Comparison of ENCODE assay signal across 13 mouse cellular contexts in the genomic region with DNA sequence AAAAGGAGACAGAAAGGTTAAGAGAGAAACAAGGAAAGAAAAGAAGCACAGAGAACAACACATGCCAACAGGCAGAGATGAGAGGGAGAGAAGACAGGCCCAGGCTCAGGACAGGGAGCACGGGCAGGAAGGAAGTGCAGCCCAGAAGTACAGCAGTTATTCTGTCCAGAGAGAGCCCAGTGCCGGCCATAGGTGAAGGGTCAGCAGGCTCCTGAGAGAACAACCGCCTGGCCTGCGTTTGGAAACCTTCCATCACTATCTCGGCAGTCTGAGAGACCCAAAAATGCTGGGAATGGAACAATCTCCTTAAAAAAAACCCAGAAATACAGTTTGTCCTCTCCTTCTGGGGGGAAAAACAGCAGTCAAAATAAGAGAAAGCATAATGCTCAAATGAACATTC.
"Had no signal": no experiment of that assay in that cellular context is flagged by ENCODE, and none has a peak within 500 bp of the region (broad histone marks: within the 10 kb centered on the region; RNA-seq: fewer than 3 reads in every experiment).

No protein-coding gene starts in this region.

- ATAC-seq: hindbrain, postnatal 0 days; midbrain, embryonic 16.5 days had no signal

- H3K27me3 ChIP-seq: limb, embryonic 13.5 days; neural tube, embryonic 13.5 days; stomach, embryonic 15.5 days had no signal

- H3K27ac ChIP-seq: hindbrain, postnatal 0 days; limb, embryonic 13.5 days; liver, embryonic 14.5 days; midbrain, embryonic 10.5 days; neural tube, embryonic 13.5 days; stomach, embryonic 15.5 days had no signal

- H3K36me3 ChIP-seq: limb, embryonic 13.5 days; midbrain, embryonic 10.5 days; neural tube, embryonic 13.5 days; stomach, embryonic 15.5 days had no signal

- H3K4me1 ChIP-seq: limb, embryonic 13.5 days; midbrain, embryonic 10.5 days; neural tube, embryonic 13.5 days had no signal

- H3K4me3 ChIP-seq: limb, embryonic 13.5 days; midbrain, embryonic 10.5 days; neural tube, embryonic 13.5 days; stomach, embryonic 15.5 days had no signal

- DNase-seq: left cerebral cortex, postnatal 4 days; lung, adult 18-20 months; lung, postnatal 4 days; right cerebral cortex, postnatal 14 days; thymus, adult 2 months; thymus, postnatal 25 days had no signal
